Mouse (Mus musculus) heart, postnatal 36 days (tissue): Measurements from ENCODE around the gene Znrf4. TPM values are rescaled to one million over a fixed set of nuclear protein-coding genes. Genes with fewer than 3 reads are reported as not detected.

Source experiments
- DNase-seq, 2 experiments: peaks; one replicate each; pipeline ENCODE4 v3.0.0; 2021 to 2022
- intact Hi-C: fragments of 180-260 bp; cut with DNase I; formaldehyde crosslinking; loops from one replicate; pipeline ENCODE4 v1.15.1; 2025
- total RNA-seq, 2 experiments: library from RNA; stranded (reverse); gene quantifications; 2 replicates each; pipeline ENCODE4 v1.2.3; 2021

The Znrf4 gene
- total RNA-seq, 2 experiments from 2014 or later = not detected

- intact Hi-C loops = no loop called here
- no peak for DNase-seq
These were observed 41.7 kb downstream of the Znrf4 start for GRCm38 (mm10) chr17:56470571-56470970.

GRCm38 (mm10) chr17:56470001-56470436 is 42.2 kb downstream of the Znrf4 start:
- intact Hi-C loops = no loop called here
- DNase-seq = no peak

DNA sequence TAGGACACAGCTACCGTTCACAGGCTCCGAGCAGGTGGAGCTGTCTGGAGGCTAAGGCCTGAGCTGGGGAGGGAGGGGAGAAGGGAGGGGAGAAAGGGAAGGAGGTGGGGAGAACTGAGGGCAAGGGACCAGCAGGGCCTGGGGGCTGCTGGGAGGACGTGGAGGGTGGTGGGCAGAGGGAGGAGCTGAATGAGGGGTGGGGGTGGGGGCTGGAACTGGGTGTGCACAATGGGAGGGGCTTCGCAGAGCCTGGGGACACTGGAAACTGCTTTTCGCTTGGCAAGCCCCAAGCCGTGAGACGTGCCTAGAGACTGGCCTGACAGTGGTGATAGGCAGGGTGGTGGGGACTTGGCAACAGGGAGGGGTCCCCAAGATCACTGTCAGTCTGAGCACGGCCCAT is 43.0 kb downstream of the Znrf4 start:
- intact Hi-C loops = loop anchor here (10.0 kb wide), 1 partner anchor 786 kb away; no protein-coding TSS in a partner anchor
- no peak for DNase-seq

DNA sequence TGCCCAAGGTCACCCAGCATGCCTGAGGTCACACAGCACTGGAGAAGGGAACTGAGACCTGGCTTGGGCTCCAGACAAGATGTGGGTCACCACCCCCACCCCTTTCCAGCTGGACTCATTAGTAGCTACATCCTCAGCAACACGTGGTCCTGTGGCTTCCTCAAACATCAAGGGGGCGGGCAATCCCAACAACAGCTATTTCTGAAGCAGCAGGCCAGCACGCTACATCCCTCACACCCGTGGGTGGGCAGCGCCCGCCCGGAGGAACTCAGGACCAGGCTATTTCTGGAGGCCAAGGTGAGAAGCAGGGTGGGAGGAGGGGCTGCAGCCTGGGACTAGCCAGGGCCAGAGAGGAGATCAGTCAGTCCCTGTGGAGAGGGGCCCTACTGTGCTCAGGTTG is 43.4 kb downstream of the Znrf4 start:
- DNase-seq = no peak
- intact Hi-C loops = loop anchor here (10.0 kb wide), 1 partner anchor 786 kb away; no protein-coding TSS in a partner anchor

DNA sequence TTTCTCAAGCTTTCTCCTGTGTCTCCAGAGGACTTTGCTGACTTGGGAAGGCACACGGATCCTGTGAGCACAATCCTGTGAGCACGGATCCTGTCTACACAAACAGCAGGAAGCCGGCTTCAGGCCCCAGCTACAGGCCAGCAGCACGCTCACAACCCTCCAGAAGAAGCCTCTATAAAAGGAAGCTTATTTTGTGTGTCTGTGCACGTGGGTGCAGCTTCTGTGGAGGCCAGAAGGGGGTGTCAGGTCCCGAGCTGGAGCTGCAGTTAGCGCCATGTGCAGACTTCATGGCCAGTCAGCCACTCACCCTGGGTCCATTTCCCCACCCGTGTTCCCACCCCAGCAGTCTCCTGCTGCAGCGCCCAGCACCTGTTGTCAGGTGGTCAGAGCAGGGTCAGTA is 43.9 kb downstream of the Znrf4 start:
- intact Hi-C loops = loop anchor here (10.0 kb wide), 1 partner anchor 786 kb away; no protein-coding TSS in a partner anchor
- DNase-seq = no peak

DNA sequence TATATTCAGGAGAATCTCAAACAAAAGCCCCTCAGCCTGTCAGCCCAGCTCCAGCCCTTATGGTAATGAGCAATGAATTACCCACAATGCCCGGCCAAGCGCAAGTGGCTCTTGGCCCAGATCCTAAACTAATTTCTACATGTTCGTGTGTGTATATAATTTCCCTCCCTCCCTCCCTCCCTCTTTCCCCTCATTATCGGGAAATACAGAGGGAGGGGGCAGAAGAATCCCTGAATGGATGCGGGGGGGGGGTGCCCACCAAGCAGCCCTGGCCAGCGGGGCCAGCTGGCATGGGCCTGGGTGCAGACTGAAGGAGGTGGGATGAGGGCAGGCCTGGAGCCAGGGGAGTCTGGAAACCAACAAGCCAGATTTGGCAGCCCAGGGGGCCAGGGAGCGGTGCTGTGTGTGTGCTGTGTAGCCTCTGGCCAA is 44.8 kb downstream of the Znrf4 start:
- intact Hi-C loops = loop anchor here (10.0 kb wide), 1 partner anchor 787 kb away; no protein-coding TSS in a partner anchor
- no peak for DNase-seq

DNA sequence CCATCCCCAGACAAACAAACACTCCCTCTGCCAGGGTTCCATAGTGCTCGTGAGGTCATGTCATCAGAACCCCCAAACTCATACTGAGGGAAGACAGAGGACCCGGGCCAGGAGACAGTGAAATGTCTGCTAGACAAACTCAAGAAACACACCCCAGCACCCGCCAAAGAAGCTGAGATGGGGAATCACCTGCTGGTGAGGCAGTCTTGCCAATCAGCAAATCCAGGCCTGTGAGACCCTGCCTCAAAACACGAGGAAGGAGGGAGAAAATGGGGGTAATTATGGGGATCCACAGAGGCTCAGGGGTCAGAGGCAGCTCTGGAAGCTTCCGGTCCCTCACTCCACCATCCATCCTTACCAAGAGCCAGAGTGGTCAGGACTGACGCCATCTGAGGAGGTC is 45.5 kb downstream of the Znrf4 start:
- intact Hi-C loops = loop anchor here (10.0 kb wide), 1 partner anchor 788 kb away; no protein-coding TSS in a partner anchor
- DNase-seq = no peak

DNA sequence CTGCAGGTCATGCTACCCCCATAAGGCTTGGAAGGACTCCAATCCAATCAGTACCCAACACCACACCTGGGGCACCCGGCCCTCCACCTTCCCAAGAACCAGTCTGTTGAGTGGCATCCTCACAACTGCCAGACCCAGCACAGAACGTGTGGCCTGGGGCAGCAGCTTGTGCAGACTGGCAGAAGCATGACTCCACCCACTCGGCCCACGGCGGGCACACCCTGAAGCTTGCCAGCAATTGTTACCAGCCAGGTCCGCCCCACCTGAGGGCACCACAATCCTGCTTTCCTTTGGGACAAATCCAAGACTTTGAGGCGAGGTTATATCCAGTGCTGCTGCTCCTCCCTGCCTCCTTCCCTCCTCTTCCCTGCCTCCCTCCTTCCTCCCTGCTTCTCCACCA is 47.4 kb downstream of the Znrf4 start:
- DNase-seq = no peak
- intact Hi-C loops = loop anchor here (10.0 kb wide), 1 partner anchor 790 kb away; no protein-coding TSS in a partner anchor

DNA sequence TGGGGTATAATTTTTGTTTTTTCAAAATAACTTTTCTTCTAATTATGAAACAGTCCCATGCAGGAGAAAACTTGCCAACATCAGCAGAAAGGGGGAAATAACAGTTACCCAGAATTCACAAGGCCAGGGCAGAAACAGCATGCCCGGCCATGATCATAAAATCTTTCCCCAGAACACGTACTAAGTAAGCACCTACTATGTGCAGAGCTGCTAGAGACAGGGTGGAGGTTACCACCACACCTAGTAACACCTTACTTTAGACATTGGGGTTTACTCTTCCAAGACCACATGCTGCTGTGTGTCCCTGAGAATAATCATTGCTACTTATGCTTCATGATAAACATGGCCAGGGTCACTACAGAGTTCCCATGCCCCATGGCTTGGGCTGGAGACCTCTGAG is 47.9 kb downstream of the Znrf4 start:
- DNase-seq = no peak
- intact Hi-C loops = loop anchor here (10.0 kb wide), 1 partner anchor 790 kb away; no protein-coding TSS in a partner anchor

DNA sequence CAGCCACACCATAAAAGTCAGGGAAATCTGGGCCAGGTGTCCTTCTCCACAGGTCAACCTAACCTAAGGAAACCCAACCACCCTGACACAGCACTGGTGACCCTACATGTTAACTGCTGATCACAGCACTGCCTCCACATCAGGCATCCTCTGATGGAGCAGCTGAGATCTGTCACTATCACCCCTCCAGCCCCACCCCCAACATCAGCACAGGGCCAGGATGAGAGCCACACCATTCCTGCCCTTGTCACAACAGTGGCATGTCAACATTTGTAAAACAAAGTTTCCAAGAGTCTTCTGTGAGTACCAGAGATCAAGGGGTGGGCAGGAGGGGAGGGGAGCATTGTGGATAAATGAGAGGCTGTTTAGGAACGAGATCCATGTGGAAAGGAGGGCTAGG is 48.7 kb downstream of the Znrf4 start:
- intact Hi-C loops = loop anchor here (10.0 kb wide), 1 partner anchor 791 kb away; no protein-coding TSS in a partner anchor
- no peak for DNase-seq

DNA sequence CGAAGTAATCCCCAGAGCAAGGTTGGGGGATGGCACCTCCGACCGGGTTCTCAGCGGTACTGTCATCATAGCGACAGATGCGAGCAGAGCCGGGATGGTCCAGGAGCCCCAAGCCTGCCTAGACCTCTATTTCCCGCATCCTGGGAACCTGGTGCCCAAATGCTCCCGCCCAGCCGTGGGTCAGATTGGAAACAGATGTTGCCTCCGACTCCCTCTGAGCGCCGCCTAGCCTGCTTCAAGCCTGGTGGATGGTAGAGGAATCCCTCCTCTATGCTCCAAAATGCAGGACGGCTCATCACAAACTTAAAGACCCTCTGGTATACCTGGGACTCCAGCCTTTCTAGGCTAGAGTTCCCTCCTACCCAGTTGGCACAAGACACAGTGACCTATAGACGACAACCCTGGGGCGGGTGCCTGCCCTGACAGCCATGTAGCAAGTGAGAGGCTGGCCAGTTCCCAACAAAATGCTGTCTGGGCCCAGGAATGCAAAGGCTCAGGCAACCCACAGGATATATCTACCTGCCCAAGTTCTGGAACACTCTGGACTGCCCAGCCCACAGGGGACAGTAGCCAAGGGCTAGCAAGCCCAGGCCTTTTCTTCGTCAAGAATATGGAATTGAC is 49.3 kb downstream of the Znrf4 start:
- DNase-seq = no peak
- intact Hi-C loops = loop anchor here (10.0 kb wide), 1 partner anchor 792 kb away; no protein-coding TSS in a partner anchor

DNA sequence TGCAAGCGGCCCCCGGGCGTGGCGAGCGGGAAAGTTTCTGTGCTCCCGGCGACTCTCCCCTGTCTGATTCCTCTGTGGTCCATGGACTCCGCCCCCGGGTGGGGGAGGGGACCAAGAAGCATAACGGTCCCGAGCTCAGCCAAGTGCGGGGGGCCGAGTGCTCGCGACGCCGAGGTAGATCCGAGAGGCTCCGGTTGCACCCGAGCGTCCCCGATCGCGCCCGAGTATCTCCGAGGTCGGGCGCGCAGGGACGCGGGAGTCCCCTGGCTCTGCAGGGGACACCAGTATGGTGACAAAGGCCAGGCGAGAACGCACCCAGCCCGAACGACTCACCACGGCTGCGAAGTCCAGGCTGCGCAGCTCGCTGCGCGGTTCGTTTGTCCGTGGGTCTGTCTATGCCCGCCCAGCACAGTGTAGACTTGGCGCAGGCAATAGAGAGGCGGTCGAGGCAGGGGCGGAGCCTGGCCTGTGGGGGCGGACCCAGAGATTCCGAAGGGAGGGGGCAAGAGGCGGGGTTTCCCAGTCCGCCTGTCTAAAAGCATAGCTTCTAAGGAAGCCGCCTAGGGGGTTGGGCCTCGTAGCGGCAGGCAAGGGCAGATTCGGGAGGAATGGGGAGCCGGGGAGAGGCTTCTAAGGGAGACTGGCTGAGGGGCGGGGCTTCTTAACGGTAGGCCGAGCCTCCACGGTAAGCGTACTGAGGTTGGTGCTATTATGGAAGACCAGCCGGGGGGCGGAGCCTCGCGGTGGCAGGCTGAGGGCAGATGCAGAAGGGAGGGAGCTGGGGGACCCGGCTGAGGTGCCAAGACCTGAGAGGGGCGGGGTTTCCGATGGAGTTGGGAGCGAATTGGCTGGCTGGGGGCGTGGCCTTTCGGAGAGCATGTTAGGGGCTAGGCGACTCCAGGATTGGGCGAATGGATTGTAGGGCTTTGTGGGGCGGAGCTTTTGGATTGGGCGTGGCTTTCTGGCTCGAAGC is 50.2 kb downstream of the Znrf4 start:
- intact Hi-C loops = loop anchor here (10.0 kb wide), 1 partner anchor 793 kb away; no protein-coding TSS in a partner anchor
- peak; percentile 98 for DNase-seq

Other genes with a start within 250 kb of the Znrf4 start
- gene Ticam1, start 235.6 kb downstream of the Znrf4 start, total RNA-seq = 1 to 10 TPM; 8.7 to 8.8 TPM
- 100 to 1,000 TPM; 183 to 206 TPM for gene Plin3, start 219.6 kb downstream of the Znrf4 start, total RNA-seq
- gene Arrdc5, start 212.1 kb downstream of the Znrf4 start, total RNA-seq = not detected
- gene Uhrf1, start 209.1 kb downstream of the Znrf4 start, total RNA-seq = 1 to 10 TPM; 2.8 to 3.3 TPM
- gene Kdm4b, start 186.4 kb downstream of the Znrf4 start, total RNA-seq = 10 to 100 TPM; 38.0 to 40.9 TPM
- 10 to 100 TPM; 45.8 to 47.7 TPM for gene Ptprs, start 35.9 kb downstream of the Znrf4 start, total RNA-seq
- gene Gm20219, start 42.0 kb upstream of the Znrf4 start, total RNA-seq = under 1 TPM in 1 of 2 experiments, not detected in 1; 0.22 TPM
- 10 to 100 TPM; 41.4 to 48.5 TPM for gene Safb2, start 72.2 kb upstream of the Znrf4 start, total RNA-seq
- 10 to 100 TPM; 55.1 to 65.8 TPM for gene Safb, start 72.4 kb upstream of the Znrf4 start, total RNA-seq
- gene 2410015M20Rik, start 97.3 kb upstream of the Znrf4 start, total RNA-seq = 100 to 1,000 TPM; 342 to 346 TPM
- gene Rpl36, start 101.0 kb upstream of the Znrf4 start, total RNA-seq = 100 to 1,000 TPM; 724 to 728 TPM
- 100 to 1,000 TPM; 118 to 124 TPM for gene Lonp1, start 114.5 kb upstream of the Znrf4 start, total RNA-seq
- not detected for gene Catsperd, start 115.7 kb upstream of the Znrf4 start, total RNA-seq
- gene Ranbp3, start 160.9 kb upstream of the Znrf4 start, total RNA-seq = 10 to 100 TPM; 34.9 to 38.0 TPM
- gene Ndufa11, start 205.3 kb upstream of the Znrf4 start, total RNA-seq = 100 to 1,000 TPM; 847 to 875 TPM
- 1 to 10 TPM; 3.1 to 4.9 TPM for gene Vmac, start 205.6 kb upstream of the Znrf4 start, total RNA-seq
- gene Nrtn, start 245.1 kb upstream of the Znrf4 start, total RNA-seq = 10 to 100 TPM; 27.5 to 29.4 TPM